Mouse (Mus musculus) activated CD4-positive, CD25-positive, alpha-beta regulatory T cell, adult 4 months (primary cell): ENCODE data around the gene Usp31. TPM values are rescaled to one million over a fixed set of nuclear protein-coding genes. Genes with fewer than 3 reads are reported as not detected.

ENCODE experiments used
- ATAC-seq: one replicate; pipeline ENCODE4 v1.8.0; 2017
- polyA plus RNA-seq, 2 experiments: library from polyadenylated mRNA; unstranded; fragments of 100-300 nt; shearing (Covaris generic); gene quantifications; one replicate each; pipeline ENCODE4 v1.2.1; 2017

Gene Usp31
- polyA plus RNA-seq, result 1 to 10 TPM; 1.7 to 3.5 TPM

GRCm38 (mm10) chr7:121707073-121707667, at the start of gene Usp31:
Gene Usp31 (minus strand): TSS chr7:121707253.
- ATAC-seq, result peak; percentile 95

GRCm38 (mm10) chr7:121754748-121755147, 47.7 kb upstream of the Usp31 start:
- ATAC-seq, result no peak

GRCm38 (mm10) chr7:121750244-121750643, 43.2 kb upstream of the Usp31 start:
- no peak for ATAC-seq

- ATAC-seq, result no peak
Measured at GRCm38 (mm10) chr7:121737511-121738415, 30.7 kb upstream of the Usp31 start.

- peak; percentile 93 for ATAC-seq
Measured at GRCm38 (mm10) chr7:121734171-121734831, 27.2 kb upstream of the Usp31 start, which contains the start of gene Scnn1g. Gene Scnn1g (plus strand): TSS chr7:121734479.

GRCm38 (mm10) chr7:121730225-121730624, 23.2 kb upstream of the Usp31 start:
- ATAC-seq, result no peak

GRCm38 (mm10) chr7:121717031-121717430, 10.0 kb upstream of the Usp31 start:
- ATAC-seq, result no peak

GRCm38 (mm10) chr7:121711171-121711570, 4.1 kb upstream of the Usp31 start:
- no peak for ATAC-seq

GRCm38 (mm10) chr7:121706411-121707072, 511 bp downstream of the Usp31 start:
- peak; percentile 22 for ATAC-seq

GRCm38 (mm10) chr7:121705051-121705450, 2.0 kb downstream of the Usp31 start:
- ATAC-seq, result no peak

- no peak for ATAC-seq
Measured at GRCm38 (mm10) chr7:121701983-121702382, 5.1 kb downstream of the Usp31 start.

GRCm38 (mm10) chr7:121700480-121700879, 6.6 kb downstream of the Usp31 start:
- ATAC-seq, result no peak

GRCm38 (mm10) chr7:121699218-121699617, 7.8 kb downstream of the Usp31 start:
- ATAC-seq, result no peak

GRCm38 (mm10) chr7:121697574-121697973, 9.5 kb downstream of the Usp31 start:
- no peak for ATAC-seq

GRCm38 (mm10) chr7:121697170-121697569, 9.9 kb downstream of the Usp31 start:
- ATAC-seq, result no peak

GRCm38 (mm10) chr7:121691803-121692202, 15.2 kb downstream of the Usp31 start:
- no peak for ATAC-seq

GRCm38 (mm10) chr7:121689338-121689737, 17.7 kb downstream of the Usp31 start:
- peak; percentile 52 for ATAC-seq

GRCm38 (mm10) chr7:121685140-121685984, 21.7 kb downstream of the Usp31 start:
- ATAC-seq, result no peak

- no peak for ATAC-seq
Measured at GRCm38 (mm10) chr7:121681191-121681590, 25.9 kb downstream of the Usp31 start.

GRCm38 (mm10) chr7:121677105-121677753, 29.8 kb downstream of the Usp31 start:
- no peak for ATAC-seq

- no peak for ATAC-seq
Measured at GRCm38 (mm10) chr7:121660705-121661104, 46.3 kb downstream of the Usp31 start.
